Mouse (Mus musculus) hindbrain, embryonic 10.5 days (tissue): ENCODE data around the gene Sucnr1. TPM values are rescaled to one million over a fixed set of nuclear protein-coding genes. Genes with fewer than 3 reads are reported as not detected.

ENCODE experiments used
- DNase-seq: peaks from one replicate; pipeline ENCODE4 v3.0.0-alpha.2; 2017; ENCODE audit warnings: low spot score
- H3K27ac ChIP-seq: fragments of 300-500 bp; sonication (generic); 2 replicates; pipeline ENCODE4 v1.5.1; 2016; ENCODE audit warnings: mild to moderate bottlenecking, moderate library complexity
- H3K27me3 ChIP-seq: fragments of 300-500 bp; sonication (generic); 2 replicates; pipeline ENCODE4 v1.6.1; 2016; ENCODE audit warnings: mild to moderate bottlenecking; ENCODE audit not compliant: poor library complexity, insufficient read depth, severe bottlenecking
- H3K36me3 ChIP-seq: fragments of 300-500 bp; sonication (generic); 2 replicates; pipeline ENCODE4 v1.6.1; 2016; ENCODE audit warnings: mild to moderate bottlenecking, moderate library complexity
- H3K4me1 ChIP-seq: fragments of 300-500 bp; sonication (generic); replicated peaks from 2 replicates; pipeline ENCODE4 v1.6.1; 2016; ENCODE audit warnings: mild to moderate bottlenecking
- H3K4me3 ChIP-seq: fragments of 300-500 bp; sonication (generic); 2 replicates; pipeline ENCODE4 v1.5.1; 2016; ENCODE audit warnings: mild to moderate bottlenecking, moderate library complexity
- H3K9me3 ChIP-seq: fragments of 300-500 bp; sonication (generic); 2 replicates; pipeline ENCODE4 v1.6.1; 2016; ENCODE audit warnings: mild to moderate bottlenecking, moderate library complexity
- WGBS: fragments of 180-500 bp; shearing (Covaris S2); methylation state at CpG from one replicate; pipeline ENCODE4 v1.1.7; 2016; 5-methylcytosine and 5-hydroxymethylcytosine counted together
- polyA plus RNA-seq: library from polyadenylated mRNA; unstranded; fragments of >200 nt; fragmentation: Nextera tagmentation; extraction: Ambion mirVana; gene quantifications from 2 replicates; pipeline ENCODE4 v1.2.1, GENCODE M21; 2016

Sucnr1 gene
- polyA plus RNA-seq, 1 experiment from 2014 or later, result 0.35 TPM

- DNase-seq, result no peak
- Histone ChIP-seq H3K27me3 (no peaks in the 10 kb centered on the region), H3K9me3 (no peaks in the 10 kb centered on the region), H3K4me3 (no peak overlapping the region), H3K4me1 (no peaks in the 10 kb centered on the region), H3K36me3 (no peaks in the 10 kb centered on the region), H3K27ac (no peak overlapping the region)
- 64% methylated on average over 9 of the region's 9 CpGs for WGBS
Measured at GRCm38 (mm10) chr3:60123859-60124794, 42.5 kb downstream of the Sucnr1 start.

GRCm38 (mm10) chr3:60126564-60126963 is 44.9 kb downstream of the Sucnr1 start:
- Histone ChIP-seq H3K9me3 (no peaks in the 10 kb centered on the region), H3K27me3 (no peaks in the 10 kb centered on the region), H3K36me3 (no peaks in the 10 kb centered on the region), H3K4me1 (no peaks in the 10 kb centered on the region), H3K27ac (no peak overlapping the region), H3K4me3 (no peak overlapping the region)
- no peak for DNase-seq
- 89% methylated on average over 2 of the region's 2 CpGs for WGBS

DNA sequence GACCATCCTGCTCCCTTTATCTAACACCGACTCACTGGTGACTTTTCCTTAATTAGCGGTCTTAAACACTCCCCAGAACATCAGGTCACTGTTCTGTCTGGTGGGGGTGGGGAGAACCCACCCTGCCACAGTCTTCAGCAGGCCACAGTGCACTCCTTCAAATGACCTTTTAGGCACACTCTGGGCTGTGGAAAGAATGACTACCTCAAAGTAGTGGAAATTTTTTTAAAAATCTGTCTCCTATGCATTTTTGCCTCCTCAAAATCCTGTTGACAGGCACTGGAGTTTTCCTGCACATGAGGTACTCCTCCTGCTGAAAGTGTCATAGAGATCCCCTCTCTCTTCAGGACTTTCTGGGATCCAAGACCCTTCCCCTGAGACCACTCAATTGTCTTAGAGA is 46.6 kb downstream of the Sucnr1 start:
- Histone ChIP-seq H3K4me3 (no peak overlapping the region), H3K27ac (no peak overlapping the region), H3K36me3 (no peaks in the 10 kb centered on the region), H3K9me3 (no peaks in the 10 kb centered on the region), H3K4me1 (no peaks in the 10 kb centered on the region), H3K27me3 (no peaks in the 10 kb centered on the region)
- WGBS, result 79% methylated on average over 2 of the region's 2 CpGs
- no peak for DNase-seq

- no peaks in the 10 kb centered on the region for H3K36me3 ChIP-seq
- H3K4me1 ChIP-seq, result no peaks in the 10 kb centered on the region
- no peak overlapping the region for H3K27ac ChIP-seq
- H3K27me3 ChIP-seq, result no peaks in the 10 kb centered on the region
- DNase-seq, result no peak
- 58% methylated on average over 2 of the region's 2 CpGs for WGBS
- no peak overlapping the region for H3K4me3 ChIP-seq
- H3K9me3 ChIP-seq, result no peaks in the 10 kb centered on the region
Measured at GRCm38 (mm10) chr3:60135801-60136200, 54.1 kb downstream of the Sucnr1 start.

Other genes with a start within 250 kb of the Sucnr1 start
- not detected in 2 replicates for gene Gm8298, start 220.8 kb upstream of the Sucnr1 start, polyA plus RNA-seq
- gene C130079G13Rik, start 156.7 kb upstream of the Sucnr1 start, polyA plus RNA-seq, result not detected in 2 replicates
- gene Aadacl2, start 75.1 kb upstream of the Sucnr1 start, polyA plus RNA-seq, result not detected in 2 replicates
- not detected in 2 replicates for gene Aadac, start 56.2 kb upstream of the Sucnr1 start, polyA plus RNA-seq